Mouse (Mus musculus): ENCODE measurements at regions not wholly inside any gene's neighbourhood (a gene's known extent, or its start where the extent isn't known, plus 50 kb on each side); places are given as distances from the start of the nearest gene placed in this dataset.

DNA sequence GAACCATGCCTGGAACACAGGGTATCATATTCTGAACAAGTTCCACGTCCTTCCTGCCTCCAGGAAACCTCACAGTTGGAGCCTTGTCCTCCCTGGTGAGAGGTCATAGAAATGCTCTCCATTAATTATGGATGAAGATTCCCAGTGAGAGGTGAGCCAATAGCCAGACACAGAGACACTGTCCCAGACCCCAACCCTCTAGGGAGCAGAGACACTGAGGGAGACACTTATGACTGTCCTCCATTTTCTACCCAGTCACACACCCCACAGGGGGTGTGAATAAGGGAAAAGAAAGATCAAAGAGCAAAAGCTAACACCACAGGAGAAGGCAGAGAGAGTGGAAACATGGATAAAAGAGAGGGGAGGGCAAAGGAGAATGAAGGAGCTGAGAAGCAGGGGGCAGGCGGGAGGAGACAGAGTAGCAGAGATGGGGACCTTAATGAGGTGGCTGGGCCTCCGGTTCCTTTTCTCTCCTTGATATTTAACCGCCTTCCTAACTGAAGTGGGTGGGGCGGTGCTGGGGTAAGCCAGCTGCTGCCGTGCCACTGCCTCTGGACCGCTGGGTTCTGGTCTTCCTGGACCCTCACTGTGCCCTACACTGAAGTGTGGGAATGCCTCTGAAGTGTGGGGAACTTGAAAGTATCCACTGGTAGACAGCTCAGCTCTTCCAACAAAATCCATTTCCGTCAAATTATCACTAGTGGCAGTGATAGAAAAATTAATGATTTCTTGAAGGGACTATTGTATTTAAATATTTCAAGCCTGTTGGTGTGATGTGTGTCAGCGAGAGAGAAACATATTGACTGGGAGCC, 342.6 kb upstream of the Noct start:
- TF ChIP-seq POLR2A (IDR thresholded peaks at IDR 0.05; ENCODE audit: insufficient read depth, low read depth, low read length) = no peak
- TF ChIP-seq CTCF (IDR thresholded peaks at IDR 0.05; ENCODE audit: insufficient read depth, low read depth, low read length) = no peak
